Mouse (Mus musculus) natural killer cell, adult 2 months (primary cell): ENCODE measurements at regions not wholly inside any gene's neighbourhood (a gene's known extent, or its start where the extent isn't known, plus 50 kb on each side); places are given as distances from the start of the nearest gene placed in this dataset.

Experiments
- DNase-seq, 2 experiments: peaks; one replicate each; pipeline ENCODE4 v3.0.0; 2022; ENCODE audit warnings: low spot score in 2 of 2

DNA sequence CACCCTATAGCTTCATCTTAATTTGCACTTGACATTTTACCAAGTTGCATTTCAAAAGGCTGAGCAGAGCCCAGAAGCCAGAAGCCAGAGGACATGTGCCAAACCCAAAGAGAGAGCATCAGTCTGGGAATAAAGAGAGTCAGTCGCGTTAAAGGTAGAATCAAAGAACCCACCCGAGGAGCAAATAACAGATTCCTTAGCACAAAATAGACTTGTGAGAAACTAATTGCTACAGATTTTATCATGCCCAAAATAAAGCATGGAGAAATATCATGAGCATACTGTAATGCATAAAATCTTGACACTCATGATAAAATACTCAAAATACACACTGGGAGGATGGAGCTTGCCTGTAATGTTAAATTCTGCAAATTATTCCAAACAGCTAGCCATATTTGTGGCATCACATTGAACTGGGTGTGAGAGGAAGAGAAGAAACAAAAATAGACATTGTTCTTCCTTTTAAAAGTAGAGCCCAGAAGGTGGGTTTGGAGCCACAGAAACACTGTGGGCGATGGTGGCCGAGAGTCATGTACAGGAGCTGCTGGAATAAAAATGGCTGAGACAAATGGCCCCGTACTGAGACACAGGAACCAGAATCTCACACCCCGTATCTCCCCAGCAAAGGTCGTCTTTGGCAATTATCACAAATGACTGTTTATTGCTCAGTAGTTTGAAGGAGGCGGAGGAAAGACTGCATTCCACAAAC lies 317.2 kb downstream of the Klf6 start:
- no peak for DNase-seq

DNA sequence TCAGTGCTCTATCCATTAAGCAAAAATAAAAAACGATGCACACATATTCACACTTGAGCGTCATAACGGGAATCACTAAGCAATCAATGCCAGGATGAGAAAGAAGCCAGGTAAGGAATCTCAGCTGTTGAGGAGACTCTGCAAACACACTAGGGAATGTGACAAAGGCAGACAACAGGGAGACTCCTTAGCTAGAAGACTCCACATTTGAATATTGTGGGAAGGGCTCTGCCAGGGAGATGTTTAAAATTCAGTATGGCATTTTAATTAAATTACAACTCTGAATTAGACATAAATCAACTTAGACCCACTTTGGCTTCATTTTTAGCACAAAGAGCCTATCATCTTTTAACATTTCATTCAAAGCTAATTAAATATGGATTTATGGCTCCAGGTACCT lies 327.9 kb downstream of the Klf6 start:
- DNase-seq = no peak

DNA sequence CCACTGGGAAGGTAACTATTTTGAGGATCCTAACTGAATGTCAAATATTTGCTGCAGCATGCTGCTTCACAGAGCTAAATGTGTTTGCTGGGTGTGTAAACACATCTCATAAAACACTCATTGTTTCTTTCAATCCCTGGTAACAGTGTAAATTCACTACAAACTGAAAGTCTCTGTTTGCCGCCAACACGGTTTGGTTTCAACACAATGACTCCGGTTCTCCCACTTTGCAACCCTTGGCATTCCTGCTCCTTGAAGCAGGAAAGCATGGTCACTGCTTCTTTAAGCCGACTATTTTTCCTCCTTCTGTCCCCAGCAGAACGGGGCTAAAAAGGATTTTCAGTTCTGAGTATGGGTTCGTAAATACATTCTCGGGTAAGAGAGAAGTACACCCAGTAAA lies 328.3 kb downstream of the Klf6 start:
- DNase-seq = no peak

GRCm38 (mm10) chr13:6191186-6191914 lies 330.1 kb downstream of the Klf6 start:
- DNase-seq = no peak

- no peak for DNase-seq
Measured at GRCm38 (mm10) chr13:6191915-6192295, 330.6 kb downstream of the Klf6 start.

GRCm38 (mm10) chr13:6196690-6197089 lies 335.4 kb downstream of the Klf6 start:
- DNase-seq = no peak

GRCm38 (mm10) chr13:6199107-6199506 lies 337.8 kb downstream of the Klf6 start:
- no peak for DNase-seq

DNA sequence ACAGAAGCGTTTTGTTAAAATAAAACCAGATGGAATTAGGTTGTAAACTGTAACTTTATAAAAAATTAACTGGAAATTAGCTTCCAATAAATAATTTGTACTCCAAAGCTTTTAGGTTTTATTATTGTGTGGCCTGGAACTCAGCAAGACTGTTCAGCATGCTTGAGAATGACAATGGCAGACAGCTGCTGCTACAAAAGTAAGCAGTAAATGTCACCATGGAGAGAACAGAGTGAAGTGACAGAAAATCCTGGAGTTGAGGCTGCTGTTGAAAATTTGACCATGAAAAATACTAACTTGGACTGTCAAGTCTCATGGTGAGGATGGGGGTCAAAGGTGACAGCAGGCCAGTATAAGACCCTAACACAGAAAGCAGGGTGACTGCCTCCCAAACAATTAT lies 340.2 kb downstream of the Klf6 start:
- DNase-seq = no peak

- DNase-seq = no peak
Measured at GRCm38 (mm10) chr13:6204801-6205200, 343.1 kb upstream of the Pitrm1 start.

DNA sequence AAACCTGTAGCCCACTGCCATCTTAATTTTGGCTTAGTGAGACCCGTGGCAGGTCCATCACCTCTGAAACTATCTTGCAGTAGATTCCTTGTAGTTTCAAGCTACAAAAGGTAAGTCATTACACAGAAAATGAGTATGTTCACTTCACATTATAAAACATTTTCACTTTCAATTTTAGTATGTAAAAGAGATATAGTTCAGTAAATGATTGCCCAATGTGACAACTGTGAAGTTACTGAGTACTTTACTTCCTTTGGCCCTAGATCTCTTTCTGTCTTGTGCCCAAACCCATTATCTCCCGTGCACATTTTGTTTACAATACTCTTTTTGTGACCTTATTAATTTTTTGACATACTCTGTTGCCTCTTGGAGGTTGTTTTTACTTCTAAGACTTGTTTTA lies 335.4 kb upstream of the Pitrm1 start:
- DNase-seq = no peak

DNA sequence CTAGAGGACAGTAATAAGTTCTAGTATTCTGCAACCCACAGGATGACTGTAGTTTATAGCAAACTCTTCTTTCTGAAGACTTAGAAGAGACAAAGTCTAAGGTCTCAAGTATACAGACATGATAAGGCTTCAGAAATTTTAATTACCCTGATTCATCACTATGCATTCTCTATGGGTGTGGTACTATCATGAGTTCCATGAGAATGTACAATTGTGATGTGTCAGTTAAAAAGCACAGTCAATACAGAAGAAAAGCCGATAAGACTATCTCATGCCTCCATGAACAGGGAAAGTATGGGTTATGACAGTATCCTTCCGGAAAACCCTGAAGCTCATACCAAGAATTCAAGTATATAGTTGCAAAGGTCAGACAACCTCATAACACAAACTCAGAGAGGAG lies 333.8 kb upstream of the Pitrm1 start:
- no peak for DNase-seq

GRCm38 (mm10) chr13:6226087-6226643 lies 321.8 kb upstream of the Pitrm1 start:
- no peak for DNase-seq

GRCm38 (mm10) chr13:6228278-6228677 lies 319.7 kb upstream of the Pitrm1 start:
- DNase-seq = no peak

DNA sequence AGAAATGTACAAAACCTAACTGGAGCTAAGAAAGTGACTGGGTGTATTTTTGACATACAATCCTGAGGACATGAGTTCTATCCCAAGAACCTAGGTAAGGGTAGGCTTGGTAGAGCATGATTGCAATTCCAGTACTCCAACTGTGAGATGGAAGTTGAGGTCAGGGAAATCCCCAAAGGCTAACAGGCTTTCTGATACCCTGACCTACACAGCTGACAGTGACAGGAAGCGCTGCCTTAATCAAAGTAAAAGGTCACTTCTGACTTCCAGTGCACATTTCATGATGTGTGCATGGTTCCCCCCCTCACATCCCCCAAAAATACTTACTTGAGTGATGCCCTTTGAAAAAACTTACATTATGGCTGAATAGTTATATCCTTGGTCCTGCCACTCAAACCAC lies 312.6 kb upstream of the Pitrm1 start:
- no peak for DNase-seq

DNA sequence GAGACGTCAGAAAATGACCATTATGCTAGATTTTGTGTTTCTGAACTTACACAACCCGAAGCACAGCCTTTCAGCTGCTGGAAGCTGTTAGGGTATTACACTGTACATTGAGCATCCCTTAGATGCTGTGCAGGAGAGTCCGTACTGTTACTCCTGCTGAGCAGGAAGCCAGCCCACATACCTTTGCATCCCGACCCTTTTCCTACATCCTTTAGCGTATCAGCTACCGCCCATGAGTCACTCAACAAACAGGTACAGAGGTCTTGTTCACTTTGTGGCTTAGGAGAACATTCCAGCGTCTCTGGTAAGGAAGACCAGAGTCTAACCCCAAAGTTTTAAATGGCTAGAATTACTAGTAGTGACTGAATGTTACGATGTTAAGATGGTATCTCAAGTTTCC lies 311.4 kb upstream of the Pitrm1 start:
- no peak for DNase-seq

GRCm38 (mm10) chr13:6237201-6237600 lies 310.7 kb upstream of the Pitrm1 start:
- DNase-seq = no peak

DNA sequence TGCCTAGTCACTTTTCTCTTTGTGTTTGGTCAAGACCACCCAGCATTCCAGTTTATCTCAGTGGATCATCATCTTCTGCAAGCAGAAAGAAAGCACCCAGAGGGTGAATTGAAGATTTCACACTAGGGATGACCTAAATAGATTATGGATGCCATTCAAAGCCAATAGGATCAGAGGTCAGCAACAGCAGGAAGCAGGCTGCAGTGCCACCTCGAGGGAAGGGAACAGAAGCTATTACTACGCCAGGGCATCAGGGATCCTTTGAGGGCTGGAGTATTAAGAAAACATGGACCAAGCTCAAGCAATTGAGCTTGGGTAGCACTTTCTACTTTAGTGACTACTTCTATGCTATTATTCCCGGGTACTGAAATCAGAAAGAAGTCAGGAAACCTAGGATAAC lies 307.1 kb upstream of the Pitrm1 start:
- DNase-seq = no peak

- no peak for DNase-seq
Measured at GRCm38 (mm10) chr13:6241472-6242123, 306.4 kb upstream of the Pitrm1 start.

DNA sequence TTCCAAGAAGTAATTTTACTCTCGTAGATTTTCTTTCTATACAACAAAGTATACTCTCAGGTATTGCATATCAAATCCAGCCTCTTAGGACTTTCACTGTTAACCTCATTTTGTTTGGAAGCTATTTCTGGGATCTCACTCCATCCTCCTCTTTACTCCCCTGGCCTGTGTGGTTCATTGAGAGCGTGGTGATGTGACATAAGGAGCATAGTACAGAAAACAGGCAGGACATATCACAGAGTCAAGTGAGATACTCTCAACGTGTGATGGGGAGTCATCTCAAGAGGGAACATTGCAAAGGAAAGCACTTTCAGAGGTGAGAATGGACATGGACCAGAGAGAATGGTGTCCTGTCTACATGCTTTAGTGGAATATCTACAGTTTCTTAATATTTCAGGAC lies 297.8 kb upstream of the Pitrm1 start:
- DNase-seq = no peak

- no peak for DNase-seq
Measured at GRCm38 (mm10) chr13:6251025-6251862, 296.7 kb upstream of the Pitrm1 start.

DNA sequence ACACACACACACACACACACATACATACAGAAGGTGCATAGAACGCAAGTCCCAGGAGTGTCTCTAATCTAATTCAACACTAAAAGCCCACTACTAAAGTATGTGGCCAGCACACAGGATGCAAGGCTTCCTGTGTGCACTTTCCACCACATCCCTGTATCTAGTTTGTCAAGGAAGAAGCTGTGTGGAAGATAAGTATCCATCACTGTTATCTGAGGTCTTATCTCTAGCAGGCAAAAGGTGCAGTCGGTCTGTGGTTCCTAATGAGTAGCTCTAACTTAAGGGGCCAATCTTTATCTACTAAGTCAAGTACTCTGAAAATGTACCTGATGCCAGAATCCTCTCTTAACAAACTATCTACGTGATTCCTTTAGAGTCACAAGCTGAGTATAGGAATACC lies 295.8 kb upstream of the Pitrm1 start:
- no peak for DNase-seq

DNA sequence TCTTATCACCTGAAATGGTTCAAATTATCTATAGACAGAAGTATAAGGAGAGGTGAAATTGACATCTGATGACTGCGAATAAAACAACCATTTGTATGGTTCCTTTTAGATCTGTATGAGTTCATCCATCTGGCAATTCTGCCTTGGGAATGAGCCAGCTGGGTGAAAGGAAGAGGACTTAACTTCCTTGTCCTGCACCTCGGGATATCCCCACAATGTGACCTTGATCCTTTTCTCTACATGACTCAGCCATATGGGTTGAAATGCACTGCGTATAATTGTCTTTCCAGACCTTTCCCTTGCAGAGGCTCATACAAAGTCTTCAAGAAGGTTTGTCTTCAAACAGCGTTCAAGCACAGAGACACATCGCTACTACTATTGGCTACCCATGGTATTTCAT lies 292.6 kb upstream of the Pitrm1 start:
- DNase-seq = no peak
